Mouse (Mus musculus) heart, adult 8-10 months (tissue): ENCODE results near the gene Dnm3. TPM values are rescaled to one million over a fixed set of nuclear protein-coding genes. Genes with fewer than 3 reads are reported as not detected.

Source experiments
- DNase-seq: peaks from one replicate; pipeline ENCODE4 v3.0.0; 2022; ENCODE audit warnings: low spot score
- total RNA-seq, 4 experiments: library from RNA; stranded (reverse); gene quantifications; 2 replicates each; pipeline ENCODE4 v1.2.4; 2022

Dnm3 gene
- total RNA-seq, 4 experiments from 2014 or later: 2.6 to 4.6 (median 4.1) TPM

- DNase-seq: peak; percentile 83
Observed at GRCm38 (mm10) chr1:161999882-162000371, 477.9 kb downstream of the Dnm3 start.

GRCm38 (mm10) chr1:161999338-161999737, 478.5 kb downstream of the Dnm3 start:
- DNase-seq: no peak

- no peak for DNase-seq
Observed at GRCm38 (mm10) chr1:161998781-161999180, 479.1 kb downstream of the Dnm3 start.

- DNase-seq: no peak
Observed at GRCm38 (mm10) chr1:161992389-161992788, 485.4 kb downstream of the Dnm3 start.

GRCm38 (mm10) chr1:161991846-161992245, 486.0 kb downstream of the Dnm3 start:
- no peak for DNase-seq

GRCm38 (mm10) chr1:161990684-161991578, 486.9 kb downstream of the Dnm3 start:
- no peak for DNase-seq

GRCm38 (mm10) chr1:161983979-161984566, 493.8 kb downstream of the Dnm3 start:
- DNase-seq: peak; percentile 74

- DNase-seq: peak; percentile 49
Observed at GRCm38 (mm10) chr1:161983451-161983850, 494.4 kb downstream of the Dnm3 start.

GRCm38 (mm10) chr1:161980626-161981298, 497.1 kb downstream of the Dnm3 start:
- DNase-seq: no peak

GRCm38 (mm10) chr1:161980046-161980445, 497.8 kb downstream of the Dnm3 start:
- no peak for DNase-seq

- DNase-seq: no peak
Observed at GRCm38 (mm10) chr1:161979536-161979935, 498.3 kb downstream of the Dnm3 start, which contains the start of gene 4930558K02Rik. Gene 4930558K02Rik, minus strand, starts transcription at chr1:161979636.

- DNase-seq: no peak
Observed at GRCm38 (mm10) chr1:161978173-161978700, 499.6 kb downstream of the Dnm3 start.

GRCm38 (mm10) chr1:161977331-161977730, 500.5 kb downstream of the Dnm3 start:
- DNase-seq: peak; percentile 34

- DNase-seq: peak; percentile 89
Observed at GRCm38 (mm10) chr1:161976255-161977182, 501.3 kb downstream of the Dnm3 start.

GRCm38 (mm10) chr1:161972233-161972632, 505.6 kb downstream of the Dnm3 start:
- DNase-seq: no peak

GRCm38 (mm10) chr1:161970874-161971273, 507.0 kb downstream of the Dnm3 start:
- DNase-seq: no peak

GRCm38 (mm10) chr1:161968589-161969407, 509.0 kb downstream of the Dnm3 start, which contains the start of gene Pigc:
Gene Pigc, plus strand, starts transcription at chr1:161969186.
- DNase-seq: peak; percentile 94

- DNase-seq: no peak
Observed at GRCm38 (mm10) chr1:161967936-161968335, 509.9 kb downstream of the Dnm3 start.

GRCm38 (mm10) chr1:161962465-161963377, 515.1 kb downstream of the Dnm3 start:
- DNase-seq: no peak
